ENCODE assay signal across 10 mouse cellular contexts in the genomic region with DNA sequence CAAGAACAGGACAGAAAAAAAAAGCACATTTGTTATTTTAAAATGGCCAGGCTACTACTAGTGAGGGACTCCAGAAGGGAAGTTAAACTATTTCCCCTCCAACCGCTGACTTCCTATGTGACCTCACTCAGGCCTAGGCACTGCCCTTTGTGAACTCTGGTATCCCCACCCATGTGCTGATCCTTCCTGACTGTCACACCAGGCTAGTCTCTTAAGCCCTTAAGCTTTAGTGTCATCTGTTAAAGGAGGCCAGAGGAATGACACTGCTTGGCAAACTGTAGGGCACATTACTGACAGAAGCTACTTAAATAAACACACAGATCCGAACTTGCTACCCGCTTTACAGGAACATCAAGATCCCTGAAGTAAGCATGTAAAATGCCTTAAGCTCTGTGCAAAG. TPM values are rescaled to one million over a fixed set of nuclear protein-coding genes. Genes with fewer than 3 reads are reported as not detected.
DNase-seq lines count a peak whose midpoint lies in the region; ATAC-seq and TF ChIP-seq lines count a peak whose summit lies in the region.
"Had no signal": no experiment of that assay in that cellular context is flagged by ENCODE, and none has a peak within 500 bp of the region (broad histone marks: within the 10 kb centered on the region; RNA-seq: fewer than 3 reads in every experiment).

No protein-coding gene starts in this region.

- DNase-seq in kidney, adult 2 months, result peak; percentile 60
- no peak for DNase-seq in layer of hippocampus, postnatal 25 days (ENCODE audit: extremely low spot score in 1 of 2, low spot score in 1 of 2)
- DNase-seq in thymus, postnatal 0 days (ENCODE audit: low spot score), result no peak
- DNase-seq in left cerebral cortex, postnatal 25 days (ENCODE audit: low spot score in 2 of 2), result no peak

- H3K4me2 ChIP-seq in kidney, embryonic 16.5 days (replicated peaks; ENCODE audit: low read depth, low read length), result no peak overlapping the region
- H3K4me2 ChIP-seq: heart, embryonic 13.5 days had no signal

- H3K9me3 ChIP-seq in kidney, embryonic 16.5 days (ENCODE audit: low read length), result no peaks in the 10 kb centered on the region
- H3K9me3 ChIP-seq: heart, embryonic 13.5 days had no signal

- H3K9ac ChIP-seq in kidney, embryonic 16.5 days (replicated peaks; ENCODE audit: low read length), result no peak overlapping the region
- H3K9ac ChIP-seq: heart, embryonic 13.5 days had no signal

- peaks cover 14% of the 10 kb centered on the region; the same call in 1 of the 2 replicates for H3K4me1 ChIP-seq in kidney, adult 2 months (ENCODE audit: control insufficient read depth, insufficient read depth, low read length)
- H3K4me1 ChIP-seq in kidney, embryonic 16.5 days (ENCODE audit: insufficient read depth, low read length), result peaks cover 42% of the 10 kb centered on the region
- peaks cover 3% of the 10 kb centered on the region for H3K4me1 ChIP-seq in bone marrow, adult 2 months (ENCODE audit: control insufficient read depth, insufficient read depth, low read length)

- no peak overlapping the region for H3K4me3 ChIP-seq in kidney, adult 2 months (ENCODE audit: insufficient read depth, low read depth, low read length)
- H3K4me3 ChIP-seq in kidney, embryonic 16.5 days (ENCODE audit: low read length), result no peak overlapping the region
- no peak overlapping the region for H3K4me3 ChIP-seq in bone marrow, adult 2 months (replicated peaks; ENCODE audit: control insufficient read depth, low read depth, low read length)
- H3K4me3 ChIP-seq: heart, embryonic 13.5 days had no signal

- intact Hi-C loops in left cerebral cortex, postnatal 25 days (cut with DNase I), result no loop called here

- TF ChIP-seq CTCF in kidney, adult 2 months (conservative IDR thresholded peaks at IDR 0.05; ENCODE audit: insufficient read depth, insufficient read length, low read depth, low read length), result no peak
- TF ChIP-seq CTCF in bone marrow, adult 2 months (IDR thresholded peaks at IDR 0.05; ENCODE audit: control insufficient read depth, insufficient read depth, low read length), result no peak

- WGBS in kidney, adult 2 months, result 52% methylated on average over 3 of the region's 3 CpGs
- WGBS in kidney, embryonic 16.5 days, result 69% methylated on average over 3 of the region's 3 CpGs
- WGBS in bone marrow, adult 2 months, result 34% methylated on average over 3 of the region's 3 CpGs

- no peaks in the 10 kb centered on the region for H3K36me3 ChIP-seq in kidney, adult 2 months (ENCODE audit: control insufficient read depth, insufficient read depth, low read length)
- peaks cover 7% of the 10 kb centered on the region; the same call in 1 of the 2 replicates for H3K36me3 ChIP-seq in kidney, embryonic 16.5 days (ENCODE audit: insufficient read depth, low read length)

- no peak overlapping the region for H3K27ac ChIP-seq in kidney, adult 2 months (ENCODE audit: insufficient read depth, low read depth, low read length)
- no peak overlapping the region for H3K27ac ChIP-seq in kidney, embryonic 16.5 days (ENCODE audit: low read length)
- peak overlapping the region; percentile 37; the same call in 1 of the 2 replicates for H3K27ac ChIP-seq in bone marrow, adult 2 months (ENCODE audit: control insufficient read depth, insufficient read depth, low read depth, low read length, poor library complexity)
- H3K27ac ChIP-seq: heart, embryonic 13.5 days had no signal

- no peak for ATAC-seq in kidney, embryonic 16.5 days (ENCODE audit: low FRiP score, low TSS enrichment)
- ATAC-seq in granulocyte monocyte progenitor cell, adult 5-6 weeks (replicated peaks; ENCODE audit: poor library complexity, severe bottlenecking), result peak; percentile 97
- ATAC-seq in monocyte, adult 5-6 weeks (replicated peaks; ENCODE audit: insufficient number of reproducible peaks, low FRiP score, low TSS enrichment, poor library complexity, severe bottlenecking), result peak; percentile 96
- ATAC-seq: midbrain, embryonic 16.5 days had no signal

- TF ChIP-seq POLR2A in kidney, adult 2 months (IDR thresholded peaks at IDR 0.05; ENCODE audit: low read depth, low read length), result no peak
- no peak for TF ChIP-seq POLR2A in bone marrow, adult 2 months (IDR thresholded peaks at IDR 0.05; ENCODE audit: borderline replicate concordance, control insufficient read depth, low read depth, low read length)

- H3K27me3 ChIP-seq in kidney, adult 2 months (replicated peaks; ENCODE audit: control insufficient read depth, insufficient read depth, low read length), result no peaks in the 10 kb centered on the region
- no peaks in the 10 kb centered on the region for H3K27me3 ChIP-seq in kidney, embryonic 16.5 days (ENCODE audit: insufficient read depth, low read length)
- H3K27me3 ChIP-seq: heart, embryonic 13.5 days had no signal

RNA-seq across cellular contexts. Expression of a gene that starts 11.7 kb away (rescaled TPM):
- polyA plus RNA-seq in kidney, adult 2 months (2012; rRNA removed), result 10.4 and 10.5 TPM in 2 replicates
- 13.4 and 14.6 TPM in 2 replicates for polyA plus RNA-seq in kidney, embryonic 16.5 days (2015; fragmentation: Nextera tagmentation; extraction: Ambion mirVana)
- 7.0 and 11.6 TPM in 2 replicates for polyA plus RNA-seq in bone marrow, adult 2 months (2011; ENCODE audit: insufficient read depth, insufficient read length, low replicate concordance, missing spikeins)
- 23.0 and 25.1 TPM in 2 replicates for total RNA-seq in granulocyte monocyte progenitor cell, adult 5-6 weeks (2014; fragmentation: Nextera tagmentation)
- 15.0 and 16.8 TPM in 2 replicates for total RNA-seq in granulocyte monocyte progenitor cell, adult 5-6 weeks (2017)
- total RNA-seq in monocyte, adult 5-6 weeks (2017), result 35.3 to 55.7 TPM (median 35.6 TPM) in 3 replicates
- 10 to 100 TPM; 37.1 to 43.9 TPM for total RNA-seq in layer of hippocampus, postnatal 25 days (2021)
- polyA plus RNA-seq in thymus, postnatal 0 days (2015; fragmentation: Nextera tagmentation; extraction: Ambion mirVana), result 10.0 and 11.8 TPM in 2 replicates
- 10 to 100 TPM; 39.6 to 41.5 TPM for total RNA-seq in left cerebral cortex, postnatal 25 days (2021)
